Mouse (Mus musculus) hindbrain, embryonic 15.5 days (tissue): Measurements from ENCODE around the gene Ccdc188. TPM values are rescaled to one million over a fixed set of nuclear protein-coding genes. Genes with fewer than 3 reads are reported as not detected.

Source experiments
- ATAC-seq: fragments of 200-750 bp; cut with Nextera tagmentation; 2 replicates; pipeline ENCODE4 v1.8.0; 2017; ENCODE audit warnings: low read depth, moderate number of reproducible peaks, moderate TSS enrichment; ENCODE audit not compliant: low FRiP score
- H3K27ac ChIP-seq: fragments of 300-500 bp; sonication (generic); replicated peaks from 2 replicates; pipeline ENCODE4 v1.5.1; 2015; ENCODE audit warnings: mild to moderate bottlenecking, inconsistent platforms
- H3K27me3 ChIP-seq: fragments of 300-500 bp; sonication (generic); 2 replicates; pipeline ENCODE4 v1.6.1; 2015; ENCODE audit warnings: control low read depth, inconsistent platforms
- H3K36me3 ChIP-seq: fragments of 300-500 bp; sonication (generic); 2 replicates; pipeline ENCODE4 v1.6.1; 2015; ENCODE audit warnings: control low read depth, inconsistent platforms
- H3K4me1 ChIP-seq: fragments of 300-500 bp; sonication (generic); replicated peaks from 2 replicates; pipeline ENCODE4 v1.6.1; 2015; ENCODE audit warnings: control low read depth, inconsistent platforms
- H3K4me2 ChIP-seq: fragments of 300-500 bp; sonication (generic); 2 replicates; pipeline ENCODE4 v1.6.1; 2015; ENCODE audit warnings: moderate library complexity, mild to moderate bottlenecking, inconsistent platforms
- H3K4me3 ChIP-seq: fragments of 300-500 bp; sonication (generic); 2 replicates; pipeline ENCODE4 v1.5.1; 2015; ENCODE audit warnings: mild to moderate bottlenecking, inconsistent platforms
- H3K9ac ChIP-seq: fragments of 300-500 bp; sonication (generic); 2 replicates; pipeline ENCODE4 v1.6.1; 2015; ENCODE audit warnings: inconsistent platforms
- H3K9me3 ChIP-seq: fragments of 300-500 bp; sonication (generic); 2 replicates; pipeline ENCODE4 v1.6.1; 2016; ENCODE audit warnings: control low read depth, inconsistent platforms
- WGBS: fragments of 180-500 bp; shearing (Covaris S2); methylation state at CpG from one replicate; pipeline ENCODE4 v1.1.7; 2015; 5-methylcytosine and 5-hydroxymethylcytosine counted together
- polyA plus RNA-seq: library from polyadenylated mRNA; unstranded; fragments of >200 nt; fragmentation: Nextera tagmentation; extraction: Ambion mirVana; gene quantifications from 2 replicates; pipeline ENCODE4 v1.2.1, GENCODE M21; 2015

The Ccdc188 gene
- polyA plus RNA-seq, 1 experiment from 2014 or later: not detected

DNA sequence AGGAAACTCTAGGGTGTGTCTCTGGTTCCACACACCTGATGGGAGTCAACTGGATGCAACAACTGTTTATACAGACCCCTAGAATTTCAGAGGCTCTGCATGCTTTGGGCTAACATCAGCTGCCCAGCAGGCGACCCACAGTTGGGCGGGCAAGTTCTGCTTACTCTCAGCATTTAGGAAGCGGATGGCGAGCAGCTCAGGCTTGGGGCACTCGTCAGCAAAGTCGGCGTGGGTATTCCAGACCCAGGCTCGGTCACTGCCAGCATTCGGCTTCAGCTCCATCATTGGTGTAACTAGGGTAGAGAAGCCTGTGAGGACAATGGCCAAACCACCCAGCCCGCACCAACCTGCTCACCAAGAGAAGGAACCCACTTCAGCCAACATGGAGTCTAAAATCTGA, 23.9 kb downstream of the Ccdc188 start:
- Histone ChIP-seq H3K4me2 (no peak overlapping the region), H3K4me1 (peaks cover 4% of the 10 kb centered on the region)
- 94% methylated on average over 10 of the region's 10 CpGs for WGBS

DNA sequence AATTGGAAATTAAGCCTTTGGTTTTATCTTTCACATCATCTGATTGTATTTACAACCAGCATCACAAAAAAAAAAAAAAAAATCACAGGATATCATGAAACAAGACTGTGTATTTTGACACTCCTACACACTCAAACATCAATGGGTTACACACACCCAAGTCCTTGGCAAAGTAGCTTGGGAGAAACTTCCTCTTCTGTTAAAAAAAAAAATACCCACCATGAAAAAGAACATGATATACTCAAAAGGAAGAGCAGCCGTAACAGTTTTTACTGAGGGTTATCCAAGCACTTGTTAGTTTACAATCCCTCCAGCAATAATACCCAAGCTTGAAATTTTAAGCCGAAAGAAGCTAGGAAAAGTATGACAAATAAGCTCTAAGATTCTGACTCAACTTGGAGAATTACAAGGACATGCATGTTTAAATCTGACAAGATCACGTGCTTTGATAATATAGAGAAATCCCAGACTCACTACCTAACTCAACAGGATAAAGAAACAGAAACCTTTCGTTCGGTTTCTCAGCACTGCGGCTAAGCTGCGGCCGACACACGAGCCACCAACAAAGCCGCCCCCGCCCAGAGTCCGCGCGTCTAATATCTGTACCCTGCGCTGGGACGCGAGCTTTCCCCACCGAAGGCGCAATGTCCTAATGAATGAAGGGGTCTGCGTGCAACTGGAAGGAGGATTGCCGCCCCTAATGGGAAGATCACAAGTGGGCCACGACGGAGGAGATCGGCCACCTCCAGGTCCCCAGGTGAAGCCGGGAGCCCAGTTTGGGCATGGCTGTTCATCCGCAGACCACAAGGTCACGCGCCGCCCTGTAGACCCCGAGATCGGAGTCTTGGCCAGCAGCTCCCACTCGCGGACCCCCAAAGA, 30.1 kb downstream of the Ccdc188 start:
- peak overlapping the region; percentile 89 for H3K27ac ChIP-seq
- H3K4me2 ChIP-seq: peak overlapping the region; percentile 83
- no peaks in the 10 kb centered on the region for H3K27me3 ChIP-seq
- no peaks in the 10 kb centered on the region for H3K9me3 ChIP-seq
- peaks cover 39% of the 10 kb centered on the region for H3K4me1 ChIP-seq
- 1% methylated on average over 33 of the region's 33 CpGs for WGBS
- H3K36me3 ChIP-seq: peaks cover 54% of the 10 kb centered on the region
- peak overlapping the region; percentile 82 for H3K9ac ChIP-seq
- peak overlapping the region; percentile 87 for H3K4me3 ChIP-seq
- ATAC-seq: no peak

More for the DNA sequence above, 23.9 kb downstream of the Ccdc188 start:
- H3K27ac ChIP-seq: no peak overlapping the region
- H3K4me3 ChIP-seq: no peak overlapping the region
- no peak for ATAC-seq
- peaks cover 84% of the 10 kb centered on the region for H3K36me3 ChIP-seq
- no peak overlapping the region for H3K9ac ChIP-seq
- H3K9me3 ChIP-seq: no peaks in the 10 kb centered on the region
- H3K27me3 ChIP-seq: no peaks in the 10 kb centered on the region

- Histone ChIP-seq H3K27me3 (no peaks in the 10 kb centered on the region), H3K4me1 (peaks cover 39% of the 10 kb centered on the region), H3K9ac (peak within 1 kb of the TSS; percentile 82), H3K4me2 (peak within 1 kb of the TSS; percentile 83), H3K4me3 (peak within 1 kb of the TSS; percentile 87), H3K36me3 (peaks cover 54% of the 10 kb centered on the region), H3K9me3 (no peaks in the 10 kb centered on the region), H3K27ac (peak within 1 kb of the TSS; percentile 89)
- WGBS: under 1% methylated on average over 92 of the region's 102 CpGs
- ATAC-seq: peak; percentile 96
Observed at GRCm38 (mm10) chr16:18248433-18249363, 31.0 kb downstream of the Ccdc188 start, which contains the start of the genes Trmt2a and Ranbp1. TSS of gene Trmt2a (plus strand) at chr16:18248679. TSS of gene Ranbp1 (minus strand) at chr16:18248732.

GRCm38 (mm10) chr16:18249364-18249967, 31.8 kb downstream of the Ccdc188 start:
- H3K36me3 ChIP-seq: peaks cover 54% of the 10 kb centered on the region
- H3K4me3 ChIP-seq: peak overlapping the region; percentile 87
- H3K9me3 ChIP-seq: no peaks in the 10 kb centered on the region
- no peaks in the 10 kb centered on the region for H3K27me3 ChIP-seq
- peak overlapping the region; percentile 89 for H3K27ac ChIP-seq
- H3K4me1 ChIP-seq: peaks cover 39% of the 10 kb centered on the region
- ATAC-seq: peak; percentile 12
- 7% methylated on average over 27 of the region's 27 CpGs for WGBS
- peak overlapping the region; percentile 83 for H3K4me2 ChIP-seq
- H3K9ac ChIP-seq: peak overlapping the region; percentile 69

DNA sequence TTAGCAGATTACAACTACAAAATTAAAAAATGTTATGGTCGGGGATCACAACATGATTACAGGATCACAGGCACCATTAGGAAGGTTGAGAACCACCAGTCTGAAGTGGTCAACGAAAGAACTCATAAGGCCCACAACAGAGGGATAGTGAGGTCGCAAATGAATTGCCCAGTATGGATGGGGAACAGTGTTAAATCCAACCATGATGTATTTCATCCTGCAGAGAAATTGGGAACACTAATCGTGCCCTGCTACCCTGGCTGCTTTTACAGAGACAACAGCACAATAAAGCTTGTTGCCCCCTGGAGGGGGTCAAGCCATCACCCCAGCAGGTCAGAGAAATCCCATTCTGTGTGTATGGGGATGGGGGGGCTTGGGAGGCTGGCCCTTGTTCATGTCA, 32.6 kb downstream of the Ccdc188 start:
- peaks cover 39% of the 10 kb centered on the region for H3K4me1 ChIP-seq
- peak overlapping the region; percentile 83 for H3K4me2 ChIP-seq
- peaks cover 54% of the 10 kb centered on the region for H3K36me3 ChIP-seq
- peak overlapping the region; percentile 69; the same call in 1 of the 2 replicates for H3K9ac ChIP-seq
- H3K9me3 ChIP-seq: no peaks in the 10 kb centered on the region
- no peak overlapping the region for H3K27ac ChIP-seq
- peak overlapping the region; percentile 87 for H3K4me3 ChIP-seq
- H3K27me3 ChIP-seq: no peaks in the 10 kb centered on the region
- WGBS: 52% methylated on average over 4 of the region's 4 CpGs
- no peak for ATAC-seq

DNA sequence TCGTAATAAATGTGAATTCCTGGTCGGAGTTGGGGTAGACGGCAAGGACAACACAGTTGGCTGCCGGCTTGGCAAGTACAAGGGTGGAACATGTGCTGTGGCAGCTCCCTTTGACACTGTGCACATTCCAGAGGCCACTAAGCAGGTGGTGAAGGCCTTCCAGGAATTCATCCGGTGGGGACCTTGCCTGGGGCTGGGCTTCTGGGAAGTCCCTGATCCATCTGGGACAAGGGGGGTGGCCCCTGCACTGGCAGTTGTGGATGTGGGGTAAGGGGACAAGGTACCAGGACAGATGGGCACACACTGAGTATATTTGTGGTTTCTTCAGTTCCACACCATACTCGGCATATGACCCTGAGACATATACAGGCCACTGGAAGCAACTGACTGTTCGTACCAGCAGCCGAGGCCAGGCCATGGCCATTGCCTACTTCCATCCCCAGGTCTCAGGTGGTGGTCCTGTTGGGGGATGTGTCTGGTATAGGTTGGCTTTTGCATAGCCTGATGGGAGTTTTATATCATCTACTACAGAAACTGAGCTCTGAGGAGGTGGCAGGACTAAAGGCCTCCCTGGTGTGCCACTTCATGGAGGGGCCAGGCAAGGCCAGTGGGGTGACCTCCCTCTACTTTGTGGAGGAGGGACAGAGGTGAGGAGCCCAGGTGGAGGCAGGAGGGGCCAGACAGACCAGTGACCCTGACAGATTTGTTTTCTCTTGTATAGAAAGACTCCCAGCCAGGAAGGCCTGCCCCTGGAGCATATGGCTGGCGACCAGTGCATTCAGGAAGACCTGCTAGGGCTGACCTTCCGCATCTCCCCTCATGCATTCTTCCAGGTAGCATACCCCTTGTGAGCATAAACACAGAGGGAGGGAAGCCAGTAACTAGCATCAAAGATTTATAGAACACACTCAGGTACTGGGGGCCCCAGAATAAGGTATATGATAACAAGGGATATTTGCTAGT, 33.4 kb downstream of the Ccdc188 start:
- Histone ChIP-seq H3K9ac (0 out of 2 replicates have a peak overlapping the region, but pooled peaks have one; percentile 6), H3K4me3 (peak overlapping the region; percentile 87; the same call in 1 of the 2 replicates), H3K36me3 (peaks cover 51% of the 10 kb centered on the region)

DNA sequence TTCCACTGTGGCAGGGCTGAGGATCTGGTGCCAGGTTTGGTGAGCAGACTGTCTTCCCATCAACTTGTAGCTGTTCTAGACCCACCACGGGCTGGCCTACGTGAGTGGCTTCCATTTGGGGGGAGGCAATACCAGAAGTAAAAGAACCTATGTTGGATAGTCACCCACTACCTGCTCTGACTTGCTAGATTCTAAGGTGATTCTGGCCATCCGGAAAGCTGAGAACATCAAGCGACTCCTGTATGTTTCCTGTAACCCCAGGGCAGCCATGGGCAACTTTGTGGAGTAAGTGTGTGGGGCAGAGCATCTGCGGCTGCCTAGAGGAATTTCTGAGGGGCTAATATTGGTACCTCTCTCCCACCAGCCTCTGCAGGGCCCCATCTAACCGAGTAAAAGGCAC, 35.1 kb downstream of the Ccdc188 start:
- WGBS: 85% methylated on average over 6 of the region's 6 CpGs
- H3K4me3 ChIP-seq: no peak overlapping the region
- no peaks in the 10 kb centered on the region for H3K27me3 ChIP-seq
- no peak overlapping the region for H3K4me2 ChIP-seq
- H3K4me1 ChIP-seq: peaks cover 24% of the 10 kb centered on the region
- no peak overlapping the region for H3K9ac ChIP-seq
- no peaks in the 10 kb centered on the region for H3K9me3 ChIP-seq
- H3K27ac ChIP-seq: no peak overlapping the region
- peaks cover 63% of the 10 kb centered on the region for H3K36me3 ChIP-seq
- ATAC-seq: no peak

More for the DNA sequence above, 33.4 kb downstream of the Ccdc188 start:
- WGBS: 63% methylated on average over 10 of the region's 10 CpGs
- no peak for ATAC-seq
- Histone ChIP-seq H3K27me3 (no peaks in the 10 kb centered on the region), H3K27ac (no peak overlapping the region), H3K4me1 (peaks cover 39% of the 10 kb centered on the region), H3K9me3 (no peaks in the 10 kb centered on the region), H3K4me2 (peak overlapping the region; percentile 83)

DNA sequence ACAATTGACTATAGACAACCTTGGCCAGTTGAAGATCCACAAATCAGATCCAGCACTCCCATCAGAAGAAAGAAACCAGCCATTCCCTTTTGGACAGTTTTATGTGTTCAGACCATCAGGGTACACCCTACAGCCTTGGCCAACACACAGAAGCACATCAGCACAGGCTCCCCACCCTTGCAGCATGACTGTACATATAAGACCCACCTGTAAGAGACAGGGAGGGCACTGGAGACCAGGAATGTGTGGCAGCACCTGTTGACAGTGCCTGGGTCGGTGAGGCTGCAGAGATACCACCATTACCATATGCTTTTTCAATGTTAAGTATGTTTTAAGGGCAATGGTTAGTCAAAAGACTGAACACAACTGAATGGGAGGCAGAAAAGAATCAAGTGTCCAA, 36.2 kb downstream of the Ccdc188 start:
- Histone ChIP-seq H3K36me3 (peaks cover 73% of the 10 kb centered on the region), H3K4me2 (no peak overlapping the region), H3K9ac (no peak overlapping the region), H3K9me3 (no peaks in the 10 kb centered on the region), H3K27ac (no peak overlapping the region), H3K27me3 (no peaks in the 10 kb centered on the region), H3K4me1 (peaks cover 23% of the 10 kb centered on the region), H3K4me3 (no peak overlapping the region)
- no peak for ATAC-seq
- 92% methylated on average over 1 of the region's 1 CpGs for WGBS

GRCm38 (mm10) chr16:18258221-18258620, 40.5 kb downstream of the Ccdc188 start, which contains the start of gene Gm49776:
TSS of gene Gm49776 (minus strand) at chr16:18258321.
- WGBS: 96% methylated on average over 2 of the region's 2 CpGs
- Histone ChIP-seq H3K4me1 (no peaks in the 10 kb centered on the region), H3K36me3 (peaks cover 84% of the 10 kb centered on the region), H3K27me3 (no peaks in the 10 kb centered on the region), H3K9me3 (no peaks in the 10 kb centered on the region), H3K4me3 (no peak within 1 kb of the TSS), H3K9ac (no peak within 1 kb of the TSS), H3K4me2 (no peak within 1 kb of the TSS), H3K27ac (no peak within 1 kb of the TSS)
- no peak for ATAC-seq

- 88% methylated on average over 2 of the region's 2 CpGs for WGBS
- H3K4me3 ChIP-seq: no peak overlapping the region
- no peaks in the 10 kb centered on the region for H3K9me3 ChIP-seq
- H3K27ac ChIP-seq: no peak overlapping the region
- H3K27me3 ChIP-seq: no peaks in the 10 kb centered on the region
- no peak overlapping the region for H3K4me2 ChIP-seq
- H3K9ac ChIP-seq: no peak overlapping the region
- no peak for ATAC-seq
- H3K4me1 ChIP-seq: no peaks in the 10 kb centered on the region
- H3K36me3 ChIP-seq: peaks cover 67% of the 10 kb centered on the region
Observed at GRCm38 (mm10) chr16:18265024-18265423, 47.3 kb downstream of the Ccdc188 start.
